Mouse (Mus musculus): Measurements from ENCODE around the gene Rbm17. TPM values are rescaled to one million over a fixed set of nuclear protein-coding genes. Genes with fewer than 3 reads are reported as not detected.

The Rbm17 gene
- polyA plus RNA-seq, 1 experiment from 2014 or later, result 46.9 TPM

GRCm38 (mm10) chr2:11566241-11566640 is 37.7 kb downstream of the Rbm17 start:
- Histone ChIP-seq H3K27me3 (ENCODE audit: insufficient read depth, low read length) (no peaks in the 10 kb centered on the region), H3K27ac (ENCODE audit: low read depth) (no peak overlapping the region), H3K36me3 (replicated peaks; ENCODE audit: insufficient read depth, low read length) (no peaks in the 10 kb centered on the region), H3K9me3 (ENCODE audit: low read length) (no peaks in the 10 kb centered on the region), H3K4me3 (ENCODE audit: low read depth, low read length) (no peak overlapping the region), H3K4me1 (ENCODE audit: insufficient read depth) (no peaks in the 10 kb centered on the region; the same call in 1 of the 2 replicates), H3K4me2 (ENCODE audit: low read depth, low read length) (no peak overlapping the region), H3K9ac (replicated peaks) (no peak overlapping the region)
- 35% methylated on average over 7 of the region's 7 CpGs for WGBS (ENCODE audit: insufficient replicate concordance)
- TF ChIP-seq EP300 (IDR thresholded peaks at IDR 0.05; ENCODE audit: low read depth), result no peak
- no peak for TF ChIP-seq CTCF (IDR thresholded peaks at IDR 0.05; ENCODE audit: low read depth)
- DNase-seq, result no peak
- no peak for ATAC-seq

GRCm38 (mm10) chr2:11564768-11565167 is 39.2 kb downstream of the Rbm17 start:
- Histone ChIP-seq H3K4me2 (ENCODE audit: low read depth, low read length) (no peak overlapping the region), H3K36me3 (replicated peaks; ENCODE audit: insufficient read depth, low read length) (no peaks in the 10 kb centered on the region), H3K9ac (replicated peaks) (no peak overlapping the region), H3K27ac (ENCODE audit: low read depth) (no peak overlapping the region), H3K9me3 (ENCODE audit: low read length) (no peaks in the 10 kb centered on the region), H3K4me3 (ENCODE audit: low read depth, low read length) (no peak overlapping the region), H3K4me1 (ENCODE audit: insufficient read depth) (no peaks in the 10 kb centered on the region; the same call in 1 of the 2 replicates), H3K27me3 (ENCODE audit: insufficient read depth, low read length) (no peaks in the 10 kb centered on the region)
- ATAC-seq, result no peak
- no peak for TF ChIP-seq EP300 (IDR thresholded peaks at IDR 0.05; ENCODE audit: low read depth)
- no peak for TF ChIP-seq CTCF (IDR thresholded peaks at IDR 0.05; ENCODE audit: low read depth)
- WGBS (ENCODE audit: insufficient replicate concordance), result 68% methylated on average over 6 of the region's 6 CpGs
- no peak for DNase-seq

- H3K36me3 ChIP-seq (replicated peaks; ENCODE audit: insufficient read depth, low read length), result no peaks in the 10 kb centered on the region
- WGBS (ENCODE audit: insufficient replicate concordance), result 91% methylated on average over 17 of the region's 17 CpGs
- no peak overlapping the region for H3K27ac ChIP-seq (ENCODE audit: low read depth)
- no peaks in the 10 kb centered on the region; the same call in 1 of the 2 replicates for H3K4me1 ChIP-seq (ENCODE audit: insufficient read depth)
- H3K4me2 ChIP-seq (ENCODE audit: low read depth, low read length), result no peak overlapping the region
- H3K27me3 ChIP-seq (ENCODE audit: insufficient read depth, low read length), result no peaks in the 10 kb centered on the region
- H3K9ac ChIP-seq (replicated peaks), result no peak overlapping the region
- no peak for DNase-seq
- no peaks in the 10 kb centered on the region for H3K9me3 ChIP-seq (ENCODE audit: low read length)
- TF ChIP-seq EP300 (IDR thresholded peaks at IDR 0.05; ENCODE audit: low read depth), result no peak
- no peak for TF ChIP-seq CTCF (IDR thresholded peaks at IDR 0.05; ENCODE audit: low read depth)
- ATAC-seq, result no peak
- no peak overlapping the region for H3K4me3 ChIP-seq (ENCODE audit: low read depth, low read length)
Observed at GRCm38 (mm10) chr2:11563256-11563655, 40.7 kb downstream of the Rbm17 start.

GRCm38 (mm10) chr2:11558654-11559053 is 45.3 kb downstream of the Rbm17 start:
- Histone ChIP-seq H3K4me2 (ENCODE audit: low read depth, low read length) (no peak overlapping the region), H3K36me3 (replicated peaks; ENCODE audit: insufficient read depth, low read length) (no peaks in the 10 kb centered on the region), H3K27ac (ENCODE audit: low read depth) (no peak overlapping the region), H3K4me3 (ENCODE audit: low read depth, low read length) (no peak overlapping the region), H3K9me3 (ENCODE audit: low read length) (no peaks in the 10 kb centered on the region), H3K4me1 (ENCODE audit: insufficient read depth) (0 out of 2 replicates have a peak, but pooled peaks cover 5% of the 10 kb centered on the region), H3K9ac (replicated peaks) (no peak overlapping the region), H3K27me3 (ENCODE audit: insufficient read depth, low read length) (0 out of 2 replicates have a peak, but pooled peaks cover 8% of the 10 kb centered on the region)
- TF ChIP-seq EP300 (IDR thresholded peaks at IDR 0.05; ENCODE audit: low read depth) (no peak), CTCF (IDR thresholded peaks at IDR 0.05; ENCODE audit: low read depth) (no peak)
- 75% methylated on average over 7 of the region's 7 CpGs for WGBS (ENCODE audit: insufficient replicate concordance)
- no peak for ATAC-seq
- no peak for DNase-seq

GRCm38 (mm10) chr2:11557244-11557643 is 46.7 kb downstream of the Rbm17 start:
- Histone ChIP-seq H3K4me1 (ENCODE audit: insufficient read depth) (peaks cover 18% of the 10 kb centered on the region), H3K36me3 (replicated peaks; ENCODE audit: insufficient read depth, low read length) (no peaks in the 10 kb centered on the region), H3K27ac (ENCODE audit: low read depth) (no peak overlapping the region), H3K9me3 (ENCODE audit: low read length) (no peaks in the 10 kb centered on the region), H3K27me3 (ENCODE audit: insufficient read depth, low read length) (0 out of 2 replicates have a peak, but pooled peaks cover 12% of the 10 kb centered on the region), H3K9ac (replicated peaks) (no peak overlapping the region), H3K4me2 (ENCODE audit: low read depth, low read length) (no peak overlapping the region), H3K4me3 (ENCODE audit: low read depth, low read length) (no peak overlapping the region)
- WGBS (ENCODE audit: insufficient replicate concordance), result 73% methylated on average over 3 of the region's 3 CpGs
- DNase-seq (no peak), ATAC-seq (no peak)
- TF ChIP-seq EP300 (IDR thresholded peaks at IDR 0.05; ENCODE audit: low read depth) (no peak), CTCF (IDR thresholded peaks at IDR 0.05; ENCODE audit: low read depth) (no peak)

- DNase-seq, result no peak
- Histone ChIP-seq H3K9me3 (ENCODE audit: low read length) (no peaks in the 10 kb centered on the region), H3K9ac (replicated peaks) (no peak overlapping the region), H3K36me3 (replicated peaks; ENCODE audit: insufficient read depth, low read length) (no peaks in the 10 kb centered on the region), H3K4me2 (ENCODE audit: low read depth, low read length) (no peak overlapping the region), H3K4me1 (ENCODE audit: insufficient read depth) (peaks cover 20% of the 10 kb centered on the region), H3K27ac (ENCODE audit: low read depth) (no peak overlapping the region), H3K4me3 (ENCODE audit: low read depth, low read length) (no peak overlapping the region), H3K27me3 (ENCODE audit: insufficient read depth, low read length) (0 out of 2 replicates have a peak, but pooled peaks cover 12% of the 10 kb centered on the region)
- WGBS (ENCODE audit: insufficient replicate concordance), result 80% methylated on average over 6 of the region's 6 CpGs
- no peak for ATAC-seq
- TF ChIP-seq EP300 (IDR thresholded peaks at IDR 0.05; ENCODE audit: low read depth), result no peak
- no peak for TF ChIP-seq CTCF (IDR thresholded peaks at IDR 0.05; ENCODE audit: low read depth)
Observed at GRCm38 (mm10) chr2:11555316-11555715, 48.6 kb downstream of the Rbm17 start.
